Mouse (Mus musculus) bone marrow macrophage, adult 2 months (primary cell): Measurements from ENCODE around the gene Gm43951.

Experiments
- CTCF ChIP-seq: IDR thresholded peaks from 2 replicates; pipeline ENCODE4 v1.5.1; 2012; ENCODE audit warnings: low read depth, mild to moderate bottlenecking, low read length, moderate library complexity
- POLR2A ChIP-seq: IDR thresholded peaks from 2 replicates; pipeline ENCODE4 v1.6.1; 2012; ENCODE audit warnings: mild to moderate bottlenecking, low read depth, low read length, borderline replicate concordance

GRCm38 (mm10) chr11:72255629-72256028 lies 49.0 kb upstream of the Gm43951 start:
- TF ChIP-seq CTCF (no peak), POLR2A (no peak)
